Mouse (Mus musculus) forebrain, embryonic 15.5 days (tissue): ENCODE data around the gene Cdiptos. TPM values are rescaled to one million over a fixed set of nuclear protein-coding genes. Genes with fewer than 3 reads are reported as not detected.
A peak's percentile ranks its signal among the peaks of the same experiment; 100 is the strongest.

ENCODE experiments used
- ATAC-seq: fragments of 200-750 bp; cut with Nextera tagmentation; replicated peaks from 2 replicates; pipeline ENCODE4 v1.8.0; 2017; ENCODE audit warnings: mild to moderate bottlenecking, moderate TSS enrichment, moderate library complexity
- H3K27ac ChIP-seq: fragments of 300-500 bp; sonication (generic); replicated peaks from 2 replicates; pipeline ENCODE4 v1.5.1; 2015; ENCODE audit warnings: mild to moderate bottlenecking, inconsistent platforms
- H3K27me3 ChIP-seq: fragments of 300-500 bp; sonication (generic); 2 replicates; pipeline ENCODE4 v1.6.1; 2015; ENCODE audit warnings: inconsistent platforms
- H3K36me3 ChIP-seq: fragments of 300-500 bp; sonication (generic); 2 replicates; pipeline ENCODE4 v1.6.1; 2015; ENCODE audit warnings: mild to moderate bottlenecking, inconsistent platforms
- H3K4me1 ChIP-seq: fragments of 300-500 bp; sonication (generic); 2 replicates; pipeline ENCODE4 v1.6.1; 2015; ENCODE audit warnings: inconsistent platforms
- H3K4me2 ChIP-seq: fragments of 300-500 bp; sonication (generic); replicated peaks from 2 replicates; pipeline ENCODE4 v1.6.1; 2015; ENCODE audit warnings: mild to moderate bottlenecking, inconsistent platforms
- H3K4me3 ChIP-seq: fragments of 300-500 bp; sonication (generic); 2 replicates; pipeline ENCODE4 v1.5.1; 2015; ENCODE audit warnings: mild to moderate bottlenecking, inconsistent platforms
- H3K9ac ChIP-seq: fragments of 300-500 bp; sonication (generic); replicated peaks from 2 replicates; pipeline ENCODE4 v1.6.1; 2015; ENCODE audit warnings: mild to moderate bottlenecking, inconsistent platforms
- H3K9me3 ChIP-seq: fragments of 300-500 bp; sonication (generic); 2 replicates; pipeline ENCODE4 v1.6.1; 2016; ENCODE audit warnings: inconsistent platforms
- WGBS: fragments of 180-500 bp; shearing (Covaris S2); methylation state at CpG from one replicate; pipeline ENCODE4 v1.1.7; 2015; ENCODE audit warnings: mixed read lengths; 5-methylcytosine and 5-hydroxymethylcytosine counted together
- polyA plus RNA-seq: library from polyadenylated mRNA; unstranded; fragments of >200 nt; fragmentation: Nextera tagmentation; extraction: Ambion mirVana; gene quantifications from 2 replicates; pipeline ENCODE4 v1.2.1, GENCODE M21; 2015

Cdiptos gene
- polyA plus RNA-seq, 1 experiment from 2014 or later = 0.56 TPM

GRCm38 (mm10) chr7:127012374-127012773 is 36.5 kb upstream of the Cdiptos start:
- Histone ChIP-seq H3K27ac (no peak overlapping the region), H3K9me3 (no peaks in the 10 kb centered on the region), H3K4me2 (no peak overlapping the region), H3K27me3 (no peaks in the 10 kb centered on the region), H3K4me1 (peaks cover 38% of the 10 kb centered on the region), H3K4me3 (no peak overlapping the region), H3K36me3 (peaks cover 17% of the 10 kb centered on the region), H3K9ac (no peak overlapping the region)
- no peak for ATAC-seq
- WGBS = 93% methylated on average over 6 of the region's 6 CpGs

DNA sequence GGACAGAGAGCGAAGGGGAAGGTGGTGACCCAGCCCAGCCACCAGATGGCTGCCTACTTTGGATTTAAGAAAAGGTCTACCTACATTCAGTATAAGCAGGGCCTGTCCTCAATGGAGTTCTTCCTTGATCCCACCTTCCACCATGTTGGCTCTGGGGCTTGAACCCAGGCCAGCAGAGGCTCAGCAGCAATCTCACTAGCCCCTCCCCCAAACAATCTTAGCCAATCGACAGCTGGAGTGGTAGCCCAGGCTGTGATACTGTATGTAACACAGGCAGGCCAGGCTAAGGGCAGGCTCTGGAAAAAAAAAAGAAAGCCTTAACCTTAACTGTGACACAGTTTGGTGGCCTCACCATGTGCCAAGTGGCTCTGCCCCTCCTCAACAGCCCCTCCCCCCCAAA is 35.8 kb upstream of the Cdiptos start:
- no peak overlapping the region for H3K4me2 ChIP-seq
- no peak overlapping the region for H3K4me3 ChIP-seq
- H3K9ac ChIP-seq = no peak overlapping the region
- peaks cover 37% of the 10 kb centered on the region for H3K4me1 ChIP-seq
- no peak for ATAC-seq
- H3K27me3 ChIP-seq = no peaks in the 10 kb centered on the region
- no peaks in the 10 kb centered on the region for H3K9me3 ChIP-seq
- WGBS = 70% methylated on average over 2 of the region's 2 CpGs
- no peak overlapping the region for H3K27ac ChIP-seq
- peaks cover 17% of the 10 kb centered on the region for H3K36me3 ChIP-seq

- H3K27ac ChIP-seq = no peak overlapping the region
- H3K9ac ChIP-seq = no peak overlapping the region
- H3K27me3 ChIP-seq = no peaks in the 10 kb centered on the region
- ATAC-seq = no peak
- H3K4me3 ChIP-seq = no peak overlapping the region
- H3K4me1 ChIP-seq = peaks cover 35% of the 10 kb centered on the region
- no peaks in the 10 kb centered on the region for H3K9me3 ChIP-seq
- H3K36me3 ChIP-seq = peaks cover 17% of the 10 kb centered on the region
- H3K4me2 ChIP-seq = no peak overlapping the region
- WGBS = 96% methylated on average over 2 of the region's 2 CpGs
These were observed 35.2 kb upstream of the Cdiptos start for GRCm38 (mm10) chr7:127011051-127011450.

- Histone ChIP-seq H3K27me3 (no peaks in the 10 kb centered on the region), H3K4me3 (no peak overlapping the region), H3K9ac (no peak overlapping the region), H3K27ac (peak overlapping the region; percentile 92), H3K4me2 (no peak overlapping the region), H3K9me3 (no peaks in the 10 kb centered on the region), H3K4me1 (peaks cover 21% of the 10 kb centered on the region), H3K36me3 (peaks cover 7% of the 10 kb centered on the region)
- no peak for ATAC-seq
- WGBS = 81% methylated on average over 17 of the region's 17 CpGs
These were observed 33.6 kb upstream of the Cdiptos start for GRCm38 (mm10) chr7:127009307-127010085.

- no peaks in the 10 kb centered on the region for H3K27me3 ChIP-seq
- H3K4me1 ChIP-seq = peaks cover 15% of the 10 kb centered on the region
- no peak overlapping the region for H3K4me2 ChIP-seq
- 57% methylated on average over 9 of the region's 9 CpGs for WGBS
- no peaks in the 10 kb centered on the region for H3K9me3 ChIP-seq
- peak; percentile 91 for ATAC-seq
- no peak overlapping the region for H3K4me3 ChIP-seq
- H3K27ac ChIP-seq = peak overlapping the region; percentile 92
- H3K36me3 ChIP-seq = peaks cover 3% of the 10 kb centered on the region; the same call in 1 of the 2 replicates
- no peak overlapping the region for H3K9ac ChIP-seq
These were observed 32.5 kb upstream of the Cdiptos start for GRCm38 (mm10) chr7:127008239-127009019.

DNA sequence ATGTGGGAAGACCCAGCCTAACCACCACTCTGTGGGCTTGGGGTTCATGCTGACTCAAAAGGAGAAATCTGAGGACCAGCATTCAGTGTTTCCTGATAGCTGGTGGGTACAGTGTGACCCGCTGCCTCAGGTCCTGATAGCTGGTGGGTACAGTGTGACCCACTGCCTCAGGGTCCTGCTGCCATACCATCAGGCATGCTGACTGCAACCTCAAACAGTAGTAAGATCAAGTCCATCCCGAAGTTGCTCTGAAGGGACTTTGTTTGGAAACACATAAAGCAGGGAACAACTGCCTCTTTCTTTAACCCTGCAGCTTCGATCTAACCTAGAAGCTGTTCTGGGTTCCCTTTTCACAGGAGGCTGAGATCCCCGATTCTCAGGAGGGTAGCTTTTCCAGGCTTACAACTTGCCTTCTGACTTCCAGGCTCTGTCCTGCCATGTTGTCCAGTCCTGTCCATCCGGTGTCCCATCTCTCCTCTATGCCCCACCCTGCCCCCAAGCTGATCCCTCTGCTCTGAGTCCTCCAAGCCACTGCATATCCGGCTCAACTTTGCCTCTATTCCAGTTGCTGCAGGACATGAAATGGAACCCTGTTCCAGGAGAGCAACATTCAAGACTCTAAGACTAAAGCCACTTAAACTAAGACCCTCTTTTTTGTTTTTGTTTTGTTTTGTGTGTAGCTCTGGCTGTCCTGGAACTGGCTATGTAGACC is 31.6 kb upstream of the Cdiptos start:
- H3K4me3 ChIP-seq = no peak overlapping the region
- H3K27ac ChIP-seq = peak overlapping the region; percentile 92

GRCm38 (mm10) chr7:127004122-127004875 is 28.4 kb upstream of the Cdiptos start:
- no peaks in the 10 kb centered on the region for H3K27me3 ChIP-seq
- H3K4me2 ChIP-seq = no peak overlapping the region
- no peak for ATAC-seq
- H3K9me3 ChIP-seq = no peaks in the 10 kb centered on the region
- no peak overlapping the region for H3K9ac ChIP-seq
- peaks cover 13% of the 10 kb centered on the region for H3K4me1 ChIP-seq
- no peak overlapping the region for H3K4me3 ChIP-seq
- H3K36me3 ChIP-seq = no peaks in the 10 kb centered on the region
- no peak overlapping the region for H3K27ac ChIP-seq
- WGBS = 87% methylated on average over 4 of the region's 4 CpGs

More for the DNA sequence above, 31.6 kb upstream of the Cdiptos start:
- no peaks in the 10 kb centered on the region for H3K9me3 ChIP-seq
- ATAC-seq = no peak
- H3K4me1 ChIP-seq = peaks cover 15% of the 10 kb centered on the region
- no peak overlapping the region for H3K4me2 ChIP-seq
- H3K27me3 ChIP-seq = no peaks in the 10 kb centered on the region
- no peak overlapping the region for H3K9ac ChIP-seq
- no peaks in the 10 kb centered on the region for H3K36me3 ChIP-seq
- 79% methylated on average over 6 of the region's 6 CpGs for WGBS

DNA sequence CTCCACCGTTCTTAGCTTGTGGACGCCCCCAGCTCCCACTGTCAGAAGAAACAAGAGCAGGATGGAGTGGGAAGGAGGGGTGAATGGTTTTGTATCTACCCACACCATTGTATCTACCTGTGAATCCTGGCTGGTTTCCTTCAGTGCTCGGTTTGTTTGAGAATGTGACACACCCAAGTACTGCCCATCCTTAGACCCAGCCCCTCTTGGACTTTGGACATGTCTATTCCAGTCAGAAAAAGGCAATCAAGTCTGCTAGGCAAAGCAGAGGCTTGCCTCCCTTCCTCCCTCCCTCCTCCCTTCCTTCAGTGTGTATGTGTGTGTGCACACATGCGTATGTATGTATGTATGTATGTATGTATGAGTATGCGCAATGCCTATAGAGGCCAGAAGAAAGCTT is 27.7 kb upstream of the Cdiptos start:
- Histone ChIP-seq H3K9me3 (no peaks in the 10 kb centered on the region), H3K36me3 (no peaks in the 10 kb centered on the region), H3K9ac (no peak overlapping the region), H3K27ac (no peak overlapping the region), H3K4me3 (no peak overlapping the region), H3K4me1 (peaks cover 7% of the 10 kb centered on the region), H3K4me2 (no peak overlapping the region), H3K27me3 (no peaks in the 10 kb centered on the region)
- WGBS = 93% methylated on average over 5 of the region's 5 CpGs
- no peak for ATAC-seq

DNA sequence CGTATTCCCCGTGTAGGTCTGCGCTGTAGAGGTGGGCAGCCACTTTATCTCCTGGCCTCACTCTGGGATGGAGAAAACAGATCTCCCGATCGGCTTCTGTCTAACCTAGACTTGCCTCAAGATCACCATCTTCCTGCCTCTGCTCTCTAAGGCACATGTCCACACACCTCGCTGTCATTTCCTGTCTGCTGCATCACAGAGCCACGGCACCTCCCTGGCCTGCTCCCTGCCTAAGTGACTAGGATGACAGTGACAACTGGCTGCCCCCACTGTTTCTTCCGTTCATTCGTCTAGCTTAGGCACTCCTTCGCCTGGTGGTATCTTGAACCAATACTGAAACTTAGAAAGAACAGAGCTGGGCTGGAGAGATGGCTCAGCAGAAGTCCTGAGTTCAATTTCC is 23.7 kb upstream of the Cdiptos start:
- Histone ChIP-seq H3K4me2 (no peak overlapping the region), H3K9me3 (no peaks in the 10 kb centered on the region), H3K9ac (no peak overlapping the region), H3K27ac (no peak overlapping the region), H3K4me1 (no peaks in the 10 kb centered on the region), H3K4me3 (no peak overlapping the region), H3K27me3 (no peaks in the 10 kb centered on the region), H3K36me3 (no peaks in the 10 kb centered on the region)
- WGBS = 91% methylated on average over 10 of the region's 10 CpGs
- ATAC-seq = no peak

GRCm38 (mm10) chr7:126996449-126996848 is 20.6 kb upstream of the Cdiptos start:
- Histone ChIP-seq H3K4me2 (no peak overlapping the region), H3K36me3 (no peaks in the 10 kb centered on the region), H3K9ac (no peak overlapping the region), H3K4me3 (no peak overlapping the region), H3K4me1 (no peaks in the 10 kb centered on the region), H3K9me3 (no peaks in the 10 kb centered on the region), H3K27me3 (no peaks in the 10 kb centered on the region), H3K27ac (no peak overlapping the region)
- ATAC-seq = no peak
- 82% methylated on average over 4 of the region's 4 CpGs for WGBS

DNA sequence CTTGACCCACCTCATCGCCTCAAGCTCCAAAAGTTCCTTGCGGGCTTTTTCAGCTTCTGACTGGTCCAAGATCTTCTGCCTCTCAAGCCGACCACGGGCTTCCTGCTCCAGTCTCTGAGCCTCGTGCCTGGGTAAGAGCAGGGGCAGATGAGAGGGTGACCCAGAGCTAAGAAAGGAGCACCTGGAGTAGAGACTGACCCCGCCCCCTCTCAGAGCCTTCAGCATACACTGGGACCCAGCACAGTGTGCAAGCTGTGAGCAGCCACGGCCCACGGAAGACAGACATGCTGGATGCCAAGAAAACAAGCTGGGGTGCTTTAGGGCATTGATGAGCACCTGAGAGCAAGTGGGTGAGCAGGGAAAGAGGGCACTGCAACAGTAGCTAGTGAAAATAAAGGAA is 12.9 kb upstream of the Cdiptos start:
- Histone ChIP-seq H3K9ac (no peak overlapping the region), H3K27me3 (no peaks in the 10 kb centered on the region), H3K4me1 (no peaks in the 10 kb centered on the region), H3K4me2 (no peak overlapping the region), H3K27ac (no peak overlapping the region), H3K36me3 (no peaks in the 10 kb centered on the region), H3K4me3 (no peak overlapping the region), H3K9me3 (no peaks in the 10 kb centered on the region)
- 70% methylated on average over 8 of the region's 8 CpGs for WGBS
- no peak for ATAC-seq
